Mouse (Mus musculus): ENCODE measurements around the gene Stx4a. TPM values are rescaled to one million over a fixed set of nuclear protein-coding genes. Genes with fewer than 3 reads are reported as not detected.
A peak's percentile ranks its signal among the peaks of the same experiment; 100 is the strongest.

The Stx4a gene
- polyA plus RNA-seq, 1 experiment = 19.4 TPM

GRCm38 (mm10) chr7:127870136-127870821 lies 46.2 kb downstream of the Stx4a start:
- no peak overlapping the region for H3K4me3 ChIP-seq (ENCODE audit: control insufficient read depth, low read depth, low read length)
- H3K4me1 ChIP-seq (ENCODE audit: control insufficient read depth, insufficient read depth, low read length) = peaks cover 7% of the 10 kb centered on the region
- H3K27me3 ChIP-seq (ENCODE audit: control insufficient read depth, insufficient read depth, low read length) = no peaks in the 10 kb centered on the region
- TF ChIP-seq POLR2A (IDR thresholded peaks at IDR 0.05; ENCODE audit: control insufficient read depth, low read depth, low read length) = no peak
- TF ChIP-seq CTCF (IDR thresholded peaks at IDR 0.05; ENCODE audit: control insufficient read depth, insufficient read depth, insufficient replicate concordance, low read depth, low read length) = no peak
- H3K36me3 ChIP-seq (ENCODE audit: control insufficient read depth, insufficient read depth, low read length) = no peaks in the 10 kb centered on the region
- no peak overlapping the region for H3K27ac ChIP-seq (ENCODE audit: control insufficient read depth, insufficient read depth, low read depth, low read length)

- Histone ChIP-seq H3K4me3 (ENCODE audit: control insufficient read depth, low read depth, low read length) (peak overlapping the region; percentile 100), H3K27ac (ENCODE audit: control insufficient read depth, insufficient read depth, low read depth, low read length) (peak overlapping the region; percentile 71), H3K27me3 (ENCODE audit: control insufficient read depth, insufficient read depth, low read length) (no peaks in the 10 kb centered on the region), H3K36me3 (ENCODE audit: control insufficient read depth, insufficient read depth, low read length) (peaks cover 3% of the 10 kb centered on the region), H3K4me1 (ENCODE audit: control insufficient read depth, insufficient read depth, low read length) (peaks cover 6% of the 10 kb centered on the region)
- TF ChIP-seq CTCF (IDR thresholded peaks at IDR 0.05; ENCODE audit: control insufficient read depth, insufficient read depth, insufficient replicate concordance, low read depth, low read length) (no peak), POLR2A (IDR thresholded peaks at IDR 0.05; ENCODE audit: control insufficient read depth, low read depth, low read length) (no peak)
These were observed 50.9 kb downstream of the Stx4a start for GRCm38 (mm10) chr7:127874812-127875626.

GRCm38 (mm10) chr7:127875627-127876001 lies 51.5 kb downstream of the Stx4a start:
- Histone ChIP-seq H3K4me1 (ENCODE audit: control insufficient read depth, insufficient read depth, low read length) (peaks cover 6% of the 10 kb centered on the region), H3K4me3 (ENCODE audit: control insufficient read depth, low read depth, low read length) (peak overlapping the region; percentile 100), H3K27me3 (ENCODE audit: control insufficient read depth, insufficient read depth, low read length) (no peaks in the 10 kb centered on the region), H3K27ac (ENCODE audit: control insufficient read depth, insufficient read depth, low read depth, low read length) (peak overlapping the region; percentile 78), H3K36me3 (ENCODE audit: control insufficient read depth, insufficient read depth, low read length) (peaks cover 3% of the 10 kb centered on the region)
- TF ChIP-seq POLR2A (IDR thresholded peaks at IDR 0.05; ENCODE audit: control insufficient read depth, low read depth, low read length) = no peak

- Histone ChIP-seq H3K27ac (ENCODE audit: control insufficient read depth, insufficient read depth, low read depth, low read length) (peak within 1 kb of the TSS; percentile 99), H3K4me1 (ENCODE audit: control insufficient read depth, insufficient read depth, low read length) (peaks cover 6% of the 10 kb centered on the region), H3K27me3 (ENCODE audit: control insufficient read depth, insufficient read depth, low read length) (no peaks in the 10 kb centered on the region), H3K36me3 (ENCODE audit: control insufficient read depth, insufficient read depth, low read length) (peaks cover 3% of the 10 kb centered on the region), H3K4me3 (ENCODE audit: control insufficient read depth, low read depth, low read length) (peak within 1 kb of the TSS; percentile 100)
- TF ChIP-seq CTCF (IDR thresholded peaks at IDR 0.05; ENCODE audit: control insufficient read depth, insufficient read depth, insufficient replicate concordance, low read depth, low read length) (no peak), POLR2A (IDR thresholded peaks at IDR 0.05; ENCODE audit: control insufficient read depth, low read depth, low read length) (no peak)
These were observed 52.0 kb downstream of the Stx4a start, which contains the start of gene Zfp646 for GRCm38 (mm10) chr7:127876041-127876466. TSS of gene Zfp646 (plus strand) at chr7:127876221.

- Histone ChIP-seq H3K27ac (ENCODE audit: control insufficient read depth, insufficient read depth, low read depth, low read length) (peak within 1 kb of the TSS; percentile 99), H3K27me3 (ENCODE audit: control insufficient read depth, insufficient read depth, low read length) (no peaks in the 10 kb centered on the region), H3K4me3 (ENCODE audit: control insufficient read depth, low read depth, low read length) (peak within 1 kb of the TSS; percentile 100), H3K4me1 (ENCODE audit: control insufficient read depth, insufficient read depth, low read length) (peaks cover 6% of the 10 kb centered on the region), H3K36me3 (ENCODE audit: control insufficient read depth, insufficient read depth, low read length) (peaks cover 4% of the 10 kb centered on the region)
- TF ChIP-seq CTCF (IDR thresholded peaks at IDR 0.05; ENCODE audit: control insufficient read depth, insufficient read depth, insufficient replicate concordance, low read depth, low read length) (no peak), POLR2A (IDR thresholded peaks at IDR 0.05; ENCODE audit: control insufficient read depth, low read depth, low read length) (peak; percentile 66)
These were observed 52.6 kb downstream of the Stx4a start, which contains the start of gene Zfp668 for GRCm38 (mm10) chr7:127876467-127877348. TSS of gene Zfp668 (minus strand) at chr7:127876828.

GRCm38 (mm10) chr7:127879301-127879700 lies 55.2 kb downstream of the Stx4a start:
- H3K4me1 ChIP-seq (ENCODE audit: control insufficient read depth, insufficient read depth, low read length) = peaks cover 6% of the 10 kb centered on the region
- H3K36me3 ChIP-seq (ENCODE audit: control insufficient read depth, insufficient read depth, low read length) = peaks cover 10% of the 10 kb centered on the region
- no peak overlapping the region for H3K4me3 ChIP-seq (ENCODE audit: control insufficient read depth, low read depth, low read length)
- TF ChIP-seq CTCF (IDR thresholded peaks at IDR 0.05; ENCODE audit: control insufficient read depth, insufficient read depth, insufficient replicate concordance, low read depth, low read length) = no peak
- TF ChIP-seq POLR2A (IDR thresholded peaks at IDR 0.05; ENCODE audit: control insufficient read depth, low read depth, low read length) = 0 out of 2 replicates have a peak, but pooled peaks have one; percentile 8
- H3K27ac ChIP-seq (ENCODE audit: control insufficient read depth, insufficient read depth, low read depth, low read length) = no peak overlapping the region
- H3K27me3 ChIP-seq (ENCODE audit: control insufficient read depth, insufficient read depth, low read length) = no peaks in the 10 kb centered on the region
